Mouse (Mus musculus) embryo, embryonic 9.5 days (tissue): Measurements from ENCODE around the gene Tmem219.

ENCODE experiments used
- DNase-seq: peaks from one replicate; pipeline ENCODE4 v3.0.0-alpha.2; 2017; ENCODE audit errors: extremely low spot score

Tmem219 gene

DNA sequence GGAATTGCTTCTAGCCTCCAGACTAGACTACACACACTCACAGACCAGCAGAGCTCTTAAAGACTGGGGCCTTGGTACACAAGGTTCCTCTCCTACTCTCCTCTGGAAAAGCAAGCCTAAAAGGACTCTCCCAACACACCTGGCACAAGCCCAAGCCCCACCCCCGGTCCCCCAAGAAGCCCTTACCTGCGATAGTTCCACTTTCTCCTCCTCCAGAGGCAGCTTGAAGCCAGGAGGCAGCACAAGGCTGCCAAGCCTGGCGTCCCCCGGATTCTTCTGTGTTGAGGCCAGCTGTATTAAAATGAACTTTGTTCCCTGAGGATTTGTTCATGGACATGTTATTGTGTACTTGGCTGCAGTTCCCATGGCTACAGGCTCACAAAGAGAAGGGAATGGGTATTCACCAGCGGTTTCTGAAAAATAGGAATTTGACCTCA, at the start of gene Tmem219:
Gene Tmem219, minus strand, starts transcription at position 294 of the 437 bp plus-strand sequence.
- DNase-seq = no peak

DNA sequence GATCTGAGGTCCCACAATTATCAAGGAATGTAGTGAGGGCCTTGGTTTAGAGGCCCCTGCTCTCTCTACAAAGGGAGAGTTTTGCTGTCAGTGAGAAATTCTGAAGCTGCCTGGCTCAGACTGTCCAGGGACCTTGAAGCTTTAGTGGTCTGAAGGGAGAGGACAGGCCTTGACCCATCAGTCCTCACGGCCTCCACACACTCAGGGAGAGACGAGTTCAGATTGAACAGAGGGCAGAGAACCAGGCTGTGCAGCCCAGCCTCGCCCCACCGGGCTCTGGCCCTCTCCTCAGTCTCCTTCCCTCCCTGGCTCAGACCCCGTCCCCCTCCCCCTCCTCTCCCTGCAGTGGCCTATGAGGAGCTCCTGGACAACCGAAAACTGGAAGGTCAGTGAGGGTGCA, 44.6 kb upstream of the Tmem219 start:
- no peak for DNase-seq

DNA sequence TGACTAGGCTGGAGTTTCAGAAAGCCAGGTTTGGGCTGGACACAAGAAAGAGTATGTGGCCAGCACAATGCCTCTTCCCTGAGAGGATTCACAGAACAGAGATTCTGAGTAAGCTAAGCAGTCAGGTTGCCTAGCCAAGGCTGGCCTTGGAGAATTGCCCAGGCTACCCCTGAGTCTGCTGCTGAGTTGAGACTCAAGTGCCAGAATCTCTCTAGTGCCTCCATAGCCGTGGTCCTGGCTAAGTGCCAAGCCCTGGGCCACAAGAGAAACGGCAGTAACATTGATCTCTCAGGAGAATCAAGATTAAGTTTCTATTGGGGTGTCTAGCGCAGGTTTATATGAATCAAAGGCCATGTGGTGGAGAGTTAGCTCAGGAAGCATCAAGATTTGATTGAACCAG, 42.9 kb upstream of the Tmem219 start:
- no peak for DNase-seq

DNA sequence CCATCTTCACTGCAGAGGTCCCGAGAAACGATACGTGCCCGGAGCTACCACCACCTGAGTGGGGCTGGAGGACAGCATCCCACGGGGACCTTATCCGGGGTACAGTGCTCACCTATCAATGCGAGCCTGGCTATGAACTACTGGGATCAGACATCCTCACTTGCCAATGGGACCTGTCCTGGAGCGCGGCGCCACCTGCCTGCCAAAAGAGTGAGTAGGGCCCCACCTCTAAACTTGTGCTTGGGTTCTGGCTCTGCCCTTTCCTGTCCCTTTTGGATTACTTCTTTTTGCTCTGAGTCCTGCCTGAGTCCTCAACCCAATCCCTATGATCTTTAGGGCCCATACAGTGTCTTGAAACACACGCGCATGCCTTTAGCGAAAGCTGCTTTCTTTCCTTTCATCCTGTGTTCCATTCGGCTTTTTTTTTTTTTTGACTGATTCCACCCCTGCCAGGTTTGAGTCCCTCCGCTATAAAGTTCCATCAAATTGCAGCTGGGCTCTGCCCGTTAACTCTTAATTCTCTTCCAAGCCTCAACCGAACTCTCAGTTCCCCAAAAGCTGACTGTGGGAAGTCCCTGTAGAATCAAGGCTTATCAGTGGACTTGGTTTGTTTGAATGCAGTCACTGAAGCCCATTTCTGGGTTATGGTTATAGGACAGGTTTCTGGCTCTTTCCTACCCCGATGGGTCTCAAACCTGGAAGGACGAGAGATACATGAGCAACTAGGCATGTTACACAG, 41.0 kb upstream of the Tmem219 start:
- peak; percentile 58 for DNase-seq

DNA sequence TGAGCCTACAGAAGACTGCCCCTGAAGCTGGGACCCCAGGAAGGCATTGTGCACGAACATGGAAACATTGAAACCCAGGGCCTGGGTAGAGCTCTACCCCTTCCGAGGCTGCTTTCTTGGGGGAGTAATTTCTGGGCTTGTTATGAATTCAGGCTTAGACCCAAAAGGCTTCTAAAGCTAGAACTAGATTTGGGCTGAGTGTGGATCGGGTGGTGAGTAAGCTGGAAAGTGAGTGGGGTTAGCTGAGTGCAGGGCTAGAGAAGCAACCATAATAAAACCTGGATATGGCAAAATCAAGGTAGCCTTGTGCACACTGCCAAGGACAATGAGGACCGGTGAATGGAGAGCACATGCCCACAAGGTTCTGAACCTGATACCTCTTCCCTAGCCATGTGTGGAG, 39.2 kb upstream of the Tmem219 start:
- no peak for DNase-seq

DNA sequence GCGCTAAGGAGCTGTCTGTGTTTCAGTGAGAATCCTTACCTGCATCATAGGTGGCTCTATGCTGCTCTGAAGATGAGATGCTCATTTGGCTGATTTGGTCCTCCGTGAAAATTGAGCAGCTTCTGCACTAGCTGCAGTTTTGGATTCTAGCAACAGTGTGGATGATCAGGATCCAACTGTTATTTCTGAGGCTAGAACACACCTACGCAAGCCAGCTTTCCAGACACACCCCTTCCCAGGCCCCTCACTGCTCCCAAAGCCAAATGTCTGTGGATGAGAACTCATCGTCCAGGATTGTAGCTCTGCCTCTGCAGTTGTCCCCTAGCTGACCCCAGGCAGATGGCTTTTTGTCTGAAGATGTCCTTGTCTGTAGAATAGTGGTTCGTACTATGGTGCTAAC, 38.4 kb upstream of the Tmem219 start:
- DNase-seq = no peak

DNA sequence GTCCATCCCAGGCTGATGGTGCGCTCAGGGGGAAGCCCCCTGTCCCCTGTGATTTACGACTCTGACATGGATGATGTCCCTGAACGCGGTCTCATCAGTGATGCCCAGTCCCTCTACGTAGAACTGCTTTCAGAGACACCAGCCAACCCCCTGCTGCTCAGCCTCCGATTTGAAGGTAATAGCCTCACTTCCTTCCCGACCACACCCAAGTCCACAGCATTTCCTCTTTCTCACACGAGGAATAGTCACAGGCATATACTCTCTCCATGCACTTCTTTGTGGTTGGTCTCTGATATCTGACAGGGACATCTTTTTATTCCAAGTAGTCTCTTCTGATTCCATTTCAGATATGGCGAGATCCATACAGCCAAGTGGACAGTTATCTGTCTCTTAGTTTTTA, 37.1 kb upstream of the Tmem219 start:
- no peak for DNase-seq

DNA sequence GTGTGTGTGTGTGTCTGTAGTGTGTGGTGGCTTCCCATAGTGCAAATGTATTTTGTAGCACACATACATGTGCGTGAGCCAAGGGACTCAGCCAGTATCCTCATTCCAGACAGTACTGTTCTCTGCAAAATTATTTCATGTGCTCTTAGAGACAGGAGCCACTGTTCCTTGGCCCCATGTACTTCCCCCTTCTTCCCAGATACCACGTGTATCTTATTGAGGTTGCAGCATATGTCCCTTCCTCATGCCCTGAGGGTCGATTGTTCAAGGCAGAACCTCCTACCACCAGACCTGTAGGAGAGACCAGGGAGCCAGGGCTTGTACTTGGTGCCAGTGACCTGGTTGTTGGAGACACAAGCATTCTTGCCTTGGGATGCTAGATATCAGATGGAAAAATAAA, 32.4 kb upstream of the Tmem219 start:
- DNase-seq = no peak

DNA sequence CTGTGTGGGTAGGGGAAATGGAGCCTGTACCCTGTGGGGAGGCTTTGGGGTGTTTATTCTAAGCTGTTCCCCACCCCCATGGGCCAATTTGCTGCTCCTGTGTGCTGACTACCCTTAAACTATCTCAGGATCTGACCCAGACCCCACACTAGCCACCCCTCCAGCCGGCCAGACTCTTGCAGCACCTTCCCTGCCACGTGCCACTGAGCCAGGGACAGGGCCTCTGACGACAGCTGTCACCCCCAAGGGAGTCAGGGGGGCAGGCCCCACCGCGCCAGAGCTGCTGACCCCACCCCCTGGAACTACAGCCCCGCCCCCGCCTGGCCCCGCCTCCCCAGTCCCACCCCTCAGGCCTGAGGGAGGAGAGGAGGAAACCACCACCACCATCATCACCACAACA, 29.9 kb upstream of the Tmem219 start:
- no peak for DNase-seq

DNA sequence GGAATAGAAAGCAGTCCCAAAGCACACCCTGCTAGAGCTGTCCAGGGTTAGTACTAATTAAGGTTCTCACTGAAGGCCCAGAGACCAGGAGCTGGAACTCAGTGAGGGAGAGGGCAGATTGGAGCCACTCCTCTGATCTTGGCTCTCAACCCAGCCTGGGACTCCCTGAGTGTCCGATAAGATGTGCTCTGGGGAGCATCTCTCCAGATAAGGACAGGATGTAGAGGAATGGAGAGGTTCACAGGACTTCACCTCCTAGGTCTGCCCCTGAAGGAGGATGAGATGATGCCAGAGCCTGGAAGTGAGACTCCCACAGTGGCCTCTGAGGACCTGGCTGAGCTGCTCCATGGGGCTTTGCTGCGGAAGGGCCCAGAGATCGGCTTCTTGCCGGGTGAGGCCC, 29.0 kb upstream of the Tmem219 start:
- no peak for DNase-seq

DNA sequence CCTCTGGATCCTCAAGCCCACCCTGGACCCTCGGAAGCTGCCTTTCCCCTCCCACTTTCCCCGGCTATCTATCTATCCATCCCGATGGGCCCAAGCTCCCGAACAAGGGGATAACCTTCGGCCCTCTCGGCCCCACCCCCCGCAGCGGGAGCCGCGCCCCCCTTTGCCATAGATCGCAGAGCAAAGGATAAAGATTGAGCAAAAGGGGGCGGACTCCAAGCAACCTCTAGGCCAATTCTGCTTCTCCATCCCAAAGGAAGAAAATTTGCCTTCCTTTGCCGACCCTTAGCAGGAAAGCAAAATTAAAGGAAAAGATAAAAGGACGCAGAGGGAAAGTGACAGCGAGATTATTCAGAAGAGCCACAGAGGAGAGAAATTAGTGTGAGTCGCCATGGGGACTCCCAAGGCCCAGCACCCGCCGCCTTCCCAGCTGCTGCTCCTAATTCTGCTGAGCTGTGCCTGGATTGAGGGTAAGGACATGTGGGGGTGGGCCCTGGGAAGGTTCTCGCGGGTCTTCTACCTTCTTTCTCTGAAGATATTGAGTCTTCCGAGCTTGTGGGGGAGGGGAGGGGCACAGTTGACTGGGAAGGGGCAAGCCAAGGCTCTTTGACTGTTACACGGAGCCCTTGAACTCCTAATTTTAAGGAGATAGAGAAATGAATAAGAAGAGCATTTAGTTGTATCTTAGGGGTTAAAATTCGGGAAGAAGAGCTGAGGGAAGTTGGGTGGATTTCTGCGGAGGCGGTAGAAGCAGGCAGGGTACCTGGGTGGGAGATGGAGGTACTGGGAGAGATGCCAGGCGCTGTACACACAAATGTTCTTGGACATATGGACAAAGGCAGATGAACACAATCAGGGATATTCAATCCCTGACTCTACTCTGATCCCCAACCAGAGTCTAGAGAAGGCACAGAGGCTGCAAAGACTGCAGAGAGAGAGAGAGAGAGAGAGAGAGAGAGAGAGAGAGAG, 28.2 kb upstream of the Tmem219 start:
- no peak for DNase-seq

DNA sequence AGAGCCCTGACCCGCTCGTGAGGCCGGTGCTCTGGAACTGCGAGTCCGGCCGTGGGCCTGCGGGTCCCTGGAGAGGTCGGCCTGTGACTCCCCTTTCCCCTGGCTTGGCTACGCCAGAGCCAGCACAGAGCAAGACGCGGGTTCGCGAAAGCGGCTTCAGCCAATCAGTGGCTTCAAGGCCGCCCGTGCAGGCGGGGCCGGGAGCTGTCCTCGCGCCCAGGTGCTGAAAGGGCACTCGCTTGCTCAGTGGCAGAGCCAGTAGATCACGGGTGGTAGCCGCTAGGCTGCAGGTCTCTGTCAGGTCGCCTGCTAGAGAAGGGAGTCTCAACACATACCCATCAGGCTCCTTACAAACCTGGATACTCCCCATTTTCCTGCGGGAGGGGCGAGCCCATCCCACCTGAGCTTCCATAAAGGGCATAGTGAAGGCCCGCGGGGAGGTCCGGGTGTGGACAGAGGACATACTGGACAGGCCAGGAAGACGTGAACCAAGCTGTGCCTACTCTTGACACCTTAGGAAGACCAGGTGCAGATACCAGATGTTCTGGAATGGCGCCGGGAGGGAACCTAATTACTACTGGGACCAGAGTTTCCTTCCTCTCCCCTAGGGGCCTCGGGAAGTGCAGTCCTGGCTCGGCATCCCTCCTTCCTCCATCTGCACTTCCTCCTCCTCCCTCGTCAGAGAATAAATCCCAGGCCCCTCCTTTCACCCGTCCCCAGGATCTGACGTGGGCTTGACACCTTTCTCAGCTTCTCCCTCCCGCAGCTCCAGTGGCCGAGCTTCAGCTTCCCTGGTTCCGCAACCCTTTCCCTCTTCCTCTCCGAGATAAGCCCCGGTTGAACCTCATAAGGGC, 27.3 kb upstream of the Tmem219 start, which contains the start of gene Sez6l2:
Gene Sez6l2, plus strand, starts transcription at position 771 of the 854 bp plus-strand sequence.
- peak; percentile 93 for DNase-seq

DNA sequence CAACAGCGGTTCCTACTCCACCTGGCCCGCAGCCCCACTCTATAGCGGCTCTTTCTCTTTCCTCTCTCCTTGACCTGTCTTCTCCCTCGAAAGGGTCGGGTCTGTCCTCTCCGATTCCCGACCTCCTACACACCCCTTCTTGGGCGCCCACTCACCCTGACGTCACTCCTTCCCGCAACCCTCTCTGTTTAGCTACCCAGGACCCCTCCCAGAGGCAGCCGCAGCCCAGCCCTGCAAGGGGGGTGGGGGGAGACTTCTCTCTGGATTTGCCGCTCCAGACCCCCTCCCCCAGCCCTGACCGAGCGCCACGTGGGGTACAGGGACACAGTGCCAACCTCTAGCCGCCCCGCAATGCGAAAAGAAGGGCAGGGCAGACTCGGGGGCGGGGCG, 26.7 kb upstream of the Tmem219 start, which contains the start of gene Asphd1:
Gene Asphd1, minus strand, starts transcription at position 180 of the 390 bp plus-strand sequence.
- DNase-seq = no peak

DNA sequence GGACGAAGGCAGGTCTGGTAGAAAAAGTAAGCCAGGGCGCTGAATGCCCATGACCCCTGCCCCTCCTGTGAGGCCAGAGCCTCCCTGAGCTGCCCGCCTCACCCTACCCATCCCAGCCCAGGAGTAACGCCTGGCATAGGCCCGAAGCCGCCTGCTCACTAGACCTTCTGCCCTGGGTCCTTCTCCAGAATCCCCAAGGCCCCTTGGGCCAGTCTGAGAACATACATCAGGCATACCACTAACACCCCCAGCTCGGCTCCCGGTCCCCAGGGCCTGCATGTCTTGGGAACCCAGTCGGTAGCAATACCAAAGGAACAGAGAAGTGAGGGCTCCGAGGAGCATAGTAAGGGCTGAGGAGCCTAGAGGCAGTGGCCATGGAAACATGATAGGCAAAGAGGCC, 25.9 kb upstream of the Tmem219 start:
- DNase-seq = no peak

DNA sequence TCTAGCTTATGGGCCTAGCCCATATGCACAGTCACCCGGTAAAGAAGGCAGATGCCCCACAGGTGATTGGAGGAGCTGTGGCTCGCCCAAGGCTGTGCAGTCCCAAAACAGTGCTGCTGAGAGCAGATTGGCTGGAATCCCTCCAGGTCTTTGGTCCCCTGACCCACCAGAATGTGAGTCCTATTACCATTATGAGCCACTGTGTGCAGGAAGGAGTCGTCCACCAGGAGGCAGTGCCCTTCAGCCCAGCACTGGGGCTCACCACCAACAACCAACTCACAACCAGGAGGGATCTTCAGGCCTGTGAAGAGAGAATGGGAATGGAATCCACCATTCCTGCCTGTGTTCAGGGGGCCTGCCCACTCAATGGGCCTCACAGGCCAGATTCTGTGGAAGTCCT, 23.8 kb upstream of the Tmem219 start:
- no peak for DNase-seq

DNA sequence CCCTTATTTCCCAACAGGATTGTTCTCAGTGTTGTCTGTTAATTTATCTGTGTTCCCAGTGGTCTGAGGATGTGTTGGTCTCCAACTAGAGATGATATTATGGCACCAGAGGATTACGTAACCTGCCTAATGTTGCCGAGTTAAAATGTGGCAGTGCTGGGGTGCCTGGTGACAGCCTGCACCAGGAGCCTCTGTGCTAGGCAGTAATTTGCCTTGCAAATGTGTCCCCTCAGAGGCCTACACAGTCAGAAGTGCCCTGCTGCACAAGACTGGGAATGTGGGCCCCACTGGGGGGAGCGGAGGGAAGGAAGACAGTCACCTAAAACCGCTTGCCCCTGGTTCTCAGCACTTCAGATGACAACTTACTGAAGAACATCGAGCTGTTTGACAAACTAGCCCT, 19.1 kb upstream of the Tmem219 start:
- no peak for DNase-seq

DNA sequence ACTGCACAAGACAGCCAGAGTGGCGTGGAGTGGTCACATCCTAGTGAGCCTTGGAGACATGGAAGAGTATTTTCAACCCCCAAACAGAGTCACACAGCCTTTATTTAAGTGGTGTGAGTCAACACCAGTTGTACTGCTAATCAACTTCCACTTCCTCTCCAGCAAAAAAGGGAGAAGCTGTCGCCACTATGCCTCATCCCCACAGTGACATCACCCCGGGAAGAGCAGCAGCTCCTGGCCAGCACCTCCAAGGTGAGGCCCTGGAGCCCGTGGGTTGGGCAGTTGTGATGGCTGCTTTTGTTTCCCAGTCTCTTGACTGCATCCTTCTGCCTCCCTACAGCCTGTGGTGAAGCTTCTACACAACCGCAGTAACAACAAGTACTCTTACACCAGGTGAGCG, 18.5 kb upstream of the Tmem219 start:
- no peak for DNase-seq

DNA sequence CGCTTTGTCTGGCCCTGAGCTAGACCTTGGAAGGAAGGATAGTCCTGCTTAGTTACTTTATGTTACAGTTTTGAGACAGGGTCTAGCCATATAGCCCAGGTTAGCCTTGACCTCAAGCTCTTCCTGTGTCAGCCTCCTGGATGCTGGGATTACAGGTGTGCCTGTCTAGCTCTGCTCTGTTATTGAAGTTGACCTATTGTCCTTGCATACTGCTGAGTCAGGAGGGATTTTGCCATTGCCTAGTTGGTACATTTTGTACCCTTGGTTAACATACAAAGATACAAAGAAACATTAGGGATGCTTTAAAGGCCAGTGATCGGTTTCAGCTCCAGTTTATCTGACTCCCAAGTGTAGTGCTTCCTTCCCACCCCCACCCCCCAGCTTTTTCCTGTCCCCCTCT, 9.9 kb upstream of the Tmem219 start:
- no peak for DNase-seq

DNA sequence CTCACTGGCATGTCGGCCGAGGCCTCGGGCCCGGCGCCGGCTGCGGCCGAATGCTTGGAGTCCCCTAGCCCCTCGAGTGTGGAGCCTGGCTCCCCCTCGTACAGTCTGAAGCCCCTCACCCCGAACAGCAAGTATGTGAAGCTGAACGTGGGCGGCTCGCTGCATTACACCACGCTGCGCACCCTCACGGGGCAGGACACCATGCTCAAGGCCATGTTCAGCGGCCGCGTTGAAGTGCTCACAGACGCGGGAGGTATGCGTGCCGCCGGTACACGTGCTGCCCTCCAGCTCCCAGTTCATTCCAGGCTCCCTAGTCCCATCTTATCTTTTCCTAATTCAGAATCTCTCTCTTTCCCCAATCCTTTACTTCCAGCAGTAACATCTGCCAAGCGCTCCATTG, 6.3 kb upstream of the Tmem219 start:
- no peak for DNase-seq

DNA sequence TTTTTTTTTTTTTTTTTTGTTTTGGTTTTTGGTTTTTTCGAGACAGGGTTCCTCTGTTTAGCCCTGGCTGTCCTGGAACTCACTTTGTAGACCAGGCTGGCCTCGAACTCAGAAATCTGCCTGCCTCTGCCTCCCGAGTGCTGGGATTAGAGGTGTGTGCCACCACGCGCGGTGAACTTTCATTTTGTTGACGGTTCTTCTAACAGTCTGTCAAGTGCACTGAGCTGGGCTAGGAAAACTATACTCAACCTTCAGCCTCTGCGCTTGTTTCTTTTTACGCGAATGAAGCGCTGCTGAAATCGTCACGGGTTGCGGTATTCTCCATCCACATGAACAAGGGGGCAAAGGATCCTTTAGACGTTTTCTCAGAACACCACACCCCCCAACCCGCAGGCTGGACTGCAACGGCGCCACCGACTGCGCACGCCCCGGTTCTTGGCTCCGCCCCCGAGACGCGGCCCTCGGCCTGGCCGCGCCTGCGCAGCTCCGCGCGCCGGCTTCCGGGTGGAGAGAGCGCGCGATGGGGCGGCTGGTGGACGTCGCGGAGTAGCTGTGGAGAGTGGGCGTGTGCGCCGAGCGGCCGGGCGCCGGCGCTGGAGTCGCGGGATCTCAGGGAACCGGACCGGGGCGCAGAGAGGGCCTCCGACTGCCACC, 5.8 kb upstream of the Tmem219 start, which contains the start of gene Kctd13:
Gene Kctd13, plus strand, starts transcription at position 496 of the 654 bp plus-strand sequence.
- peak; percentile 90 for DNase-seq

DNA sequence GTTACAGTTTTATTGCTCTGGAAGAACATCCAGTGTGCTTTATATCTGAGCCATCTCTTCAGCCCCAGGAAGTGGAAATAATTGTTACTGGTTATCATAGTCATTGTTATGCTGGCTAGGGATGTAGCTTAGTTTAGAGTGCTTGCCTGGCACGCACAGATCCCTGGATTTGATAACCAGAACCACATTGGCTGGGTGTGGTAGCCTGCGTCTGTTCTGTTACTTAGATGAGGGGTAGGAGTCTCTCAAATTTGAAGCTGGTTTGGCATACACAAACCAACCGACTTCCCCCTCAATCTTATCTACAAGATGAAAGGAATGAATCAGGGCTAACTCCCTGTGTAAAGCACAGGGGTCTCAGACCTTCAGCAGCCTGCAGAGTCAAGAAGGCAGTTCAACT, 3.6 kb upstream of the Tmem219 start:
- no peak for DNase-seq
